Mouse (Mus musculus): ENCODE data around the gene Zkscan14. TPM values are rescaled to one million over a fixed set of nuclear protein-coding genes. Genes with fewer than 3 reads are reported as not detected.

The Zkscan14 gene
- polyA plus RNA-seq, 1 experiment from 2014 or later, result 15.0 TPM

- no peak for ATAC-seq
- Histone ChIP-seq H3K4me1 (replicated peaks) (no peaks in the 10 kb centered on the region), H3K27ac (no peak overlapping the region), H3K27me3 (no peaks in the 10 kb centered on the region), H3K9me3 (no peaks in the 10 kb centered on the region), H3K36me3 (peaks cover 94% of the 10 kb centered on the region), H3K9ac (replicated peaks) (no peak overlapping the region), H3K4me3 (replicated peaks) (no peak overlapping the region), H3K4me2 (replicated peaks) (no peak overlapping the region)
- WGBS, result 93% methylated on average over 5 of the region's 5 CpGs
Observed at GRCm38 (mm10) chr5:145152690-145153089, 49.0 kb downstream of the Zkscan14 start.

GRCm38 (mm10) chr5:145149294-145149693 lies 52.4 kb downstream of the Zkscan14 start:
- Histone ChIP-seq H3K4me3 (replicated peaks) (no peak overlapping the region), H3K9me3 (no peaks in the 10 kb centered on the region), H3K36me3 (peaks cover 99% of the 10 kb centered on the region), H3K27me3 (no peaks in the 10 kb centered on the region), H3K4me2 (replicated peaks) (no peak overlapping the region), H3K4me1 (replicated peaks) (no peaks in the 10 kb centered on the region), H3K27ac (no peak overlapping the region), H3K9ac (replicated peaks) (no peak overlapping the region)
- 90% methylated on average over 6 of the region's 6 CpGs for WGBS
- ATAC-seq, result no peak

- Histone ChIP-seq H3K27me3 (no peaks in the 10 kb centered on the region), H3K4me2 (replicated peaks) (no peak overlapping the region), H3K9ac (replicated peaks) (no peak overlapping the region), H3K4me3 (replicated peaks) (no peak overlapping the region), H3K4me1 (replicated peaks) (no peaks in the 10 kb centered on the region), H3K36me3 (peaks cover 99% of the 10 kb centered on the region), H3K9me3 (no peaks in the 10 kb centered on the region), H3K27ac (no peak overlapping the region)
- 95% methylated on average over 5 of the region's 5 CpGs for WGBS
- no peak for ATAC-seq
Observed at GRCm38 (mm10) chr5:145147748-145148147, 53.9 kb downstream of the Zkscan14 start.

Other genes starting within 250 kb of the Zkscan14 start
- 26.9 and 32.2 TPM in 2 replicates for gene Smurf1, start 236.0 kb downstream of the Zkscan14 start, polyA plus RNA-seq (2015; fragmentation: Nextera tagmentation; extraction: Ambion mirVana)
- gene Gm4871, start 169.1 kb downstream of the Zkscan14 start, polyA plus RNA-seq (2015; fragmentation: Nextera tagmentation; extraction: Ambion mirVana), result not detected in 2 replicates
- not detected in 2 replicates for gene 1700018F24Rik, start 158.9 kb downstream of the Zkscan14 start, polyA plus RNA-seq (2015; fragmentation: Nextera tagmentation; extraction: Ambion mirVana)
- 250 and 259 TPM in 2 replicates for gene Arpc1a, start 118.0 kb downstream of the Zkscan14 start, polyA plus RNA-seq (2015; fragmentation: Nextera tagmentation; extraction: Ambion mirVana)
- not detected in 2 replicates for gene Kpna7, start 117.8 kb downstream of the Zkscan14 start, polyA plus RNA-seq (2015; fragmentation: Nextera tagmentation; extraction: Ambion mirVana)
- gene Arpc1b, start 87.7 kb downstream of the Zkscan14 start, polyA plus RNA-seq (2015; fragmentation: Nextera tagmentation; extraction: Ambion mirVana), result 51.3 and 64.1 TPM in 2 replicates
- gene Pdap1, start 61.6 kb downstream of the Zkscan14 start, polyA plus RNA-seq (2015; fragmentation: Nextera tagmentation; extraction: Ambion mirVana), result 131 TPM in 2 replicates
- 228 and 231 TPM in 2 replicates for gene Bud31, start 61.5 kb downstream of the Zkscan14 start, polyA plus RNA-seq (2015; fragmentation: Nextera tagmentation; extraction: Ambion mirVana)
- gene Ptcd1, start 34.8 kb downstream of the Zkscan14 start, polyA plus RNA-seq (2015; fragmentation: Nextera tagmentation; extraction: Ambion mirVana), result 22.1 and 22.8 TPM in 2 replicates
- 57.2 and 58.9 TPM in 2 replicates for gene Cpsf4, start 34.7 kb downstream of the Zkscan14 start, polyA plus RNA-seq (2015; fragmentation: Nextera tagmentation; extraction: Ambion mirVana)
- 677 and 698 TPM in 2 replicates for gene Atp5j2, start 9.8 kb downstream of the Zkscan14 start, polyA plus RNA-seq (2015; fragmentation: Nextera tagmentation; extraction: Ambion mirVana)
- 18.9 and 19.7 TPM in 2 replicates for gene Zkscan5, start 2.7 kb upstream of the Zkscan14 start, polyA plus RNA-seq (2015; fragmentation: Nextera tagmentation; extraction: Ambion mirVana)
- 38.7 and 40.9 TPM in 2 replicates for gene Zfp655, start 29.8 kb upstream of the Zkscan14 start, polyA plus RNA-seq (2015; fragmentation: Nextera tagmentation; extraction: Ambion mirVana)
- gene Zscan25, start 78.6 kb upstream of the Zkscan14 start, polyA plus RNA-seq (2015; fragmentation: Nextera tagmentation; extraction: Ambion mirVana), result 0.95 and 1.00 TPM in 2 replicates
- not detected in 2 replicates for gene Cyp3a57, start 143.4 kb upstream of the Zkscan14 start, polyA plus RNA-seq (2015; fragmentation: Nextera tagmentation; extraction: Ambion mirVana)